Mouse (Mus musculus) fat pad, adult 2 months (tissue): ENCODE measurements around the gene Gm21883.
"Not testable (repeated sequence)": the region's sequence is repeated elsewhere in the genome, so short reads cannot be mapped to it uniquely, and the experiment has no call there.

ENCODE experiments used
- DNase-seq: peaks from one replicate; pipeline ENCODE4 v3.0.0-alpha.2; 2011; ENCODE audit warnings: low read depth, low spot score; ENCODE audit errors: extremely low read depth

Gm21883 gene

DNA sequence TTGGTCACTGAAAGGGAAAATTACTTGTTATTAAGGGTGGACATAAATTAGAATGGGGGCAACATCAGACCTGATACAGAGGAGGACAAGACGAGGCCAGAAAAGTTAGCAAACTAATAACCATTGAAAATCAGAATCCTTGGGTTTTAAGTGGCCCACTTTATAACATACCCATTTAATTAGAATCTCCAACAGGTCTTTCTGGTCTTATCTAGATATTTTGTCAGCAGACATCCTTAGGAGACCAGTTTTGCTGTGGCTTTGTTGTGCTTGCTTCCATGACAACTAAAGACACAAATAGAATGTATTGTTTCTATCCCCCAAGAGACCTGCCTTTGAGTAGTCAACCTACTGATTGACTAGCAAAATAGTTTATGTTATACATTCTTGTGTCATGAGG lies at the start of gene Gm21883:
Gene Gm21883, minus strand, starts transcription at position 101 of the 400 bp plus-strand sequence.
- not testable (repeated sequence) for DNase-seq

- DNase-seq: not testable (repeated sequence)
Observed at GRCm38 (mm10) chrX:31618820-31619219, 44.7 kb upstream of the Gm21883 start, which contains the start of gene Spin2e. TSS of gene Spin2e (minus strand) at chrX:31618920.
